Mouse (Mus musculus) CD4-positive helper T cell, adult 2 months (primary cell): ENCODE measurements at regions not wholly inside any gene's neighbourhood (a gene's known extent, or its start where the extent isn't known, plus 50 kb on each side); places are given as distances from the start of the nearest gene placed in this dataset.

ENCODE experiments used
- DNase-seq: peaks from one replicate; pipeline ENCODE4 v3.0.0-alpha.2; 2012; ENCODE audit warnings: low read depth, missing footprints, low spot score

- DNase-seq = no peak
These were observed 74.1 kb downstream of the Ets2 start for GRCm38 (mm10) chr16:95776010-95776409.

GRCm38 (mm10) chr16:95775361-95775760 is 73.5 kb downstream of the Ets2 start:
- DNase-seq = no peak

- DNase-seq = no peak
These were observed 71.3 kb downstream of the Ets2 start for GRCm38 (mm10) chr16:95773151-95773550.
